Mouse (Mus musculus) liver, embryonic 15.5 days (tissue): ENCODE data around the gene Bahcc1. TPM values are rescaled to one million over a fixed set of nuclear protein-coding genes. Genes with fewer than 3 reads are reported as not detected.

ENCODE experiments used
- ATAC-seq: fragments of 200-750 bp; cut with Nextera tagmentation; 2 replicates; pipeline ENCODE4 v1.8.0; 2017; ENCODE audit warnings: moderate number of reproducible peaks, mild to moderate bottlenecking, moderate library complexity; ENCODE audit not compliant: insufficient read depth
- H3K27ac ChIP-seq: fragments of 300-500 bp; sonication (generic); replicated peaks from 2 replicates; pipeline ENCODE4 v1.5.1; 2015; ENCODE audit warnings: mild to moderate bottlenecking, inconsistent platforms
- H3K27me3 ChIP-seq: fragments of 300-500 bp; sonication (generic); 2 replicates; pipeline ENCODE4 v1.6.1; 2015; ENCODE audit warnings: mild to moderate bottlenecking, inconsistent platforms
- H3K36me3 ChIP-seq: fragments of 300-500 bp; sonication (generic); replicated peaks from 2 replicates; pipeline ENCODE4 v1.6.1; 2015; ENCODE audit warnings: moderate library complexity, mild to moderate bottlenecking, inconsistent platforms
- H3K4me1 ChIP-seq: fragments of 300-500 bp; sonication (generic); replicated peaks from 2 replicates; pipeline ENCODE4 v1.6.1; 2015; ENCODE audit warnings: inconsistent platforms
- H3K4me2 ChIP-seq: fragments of 300-500 bp; sonication (generic); 2 replicates; pipeline ENCODE4 v1.6.1; 2015; ENCODE audit warnings: moderate library complexity, mild to moderate bottlenecking, inconsistent platforms
- H3K4me3 ChIP-seq: fragments of 300-500 bp; sonication (generic); replicated peaks from 2 replicates; pipeline ENCODE4 v1.5.1; 2015; ENCODE audit warnings: mild to moderate bottlenecking, inconsistent platforms
- H3K9ac ChIP-seq: fragments of 300-500 bp; sonication (generic); 2 replicates; pipeline ENCODE4 v1.6.1; 2015; ENCODE audit warnings: moderate library complexity, mild to moderate bottlenecking, inconsistent platforms
- H3K9me3 ChIP-seq: fragments of 300-500 bp; sonication (generic); replicated peaks from 2 replicates; pipeline ENCODE4 v1.6.1; 2016; ENCODE audit warnings: inconsistent platforms
- WGBS: fragments of 180-500 bp; shearing (Covaris S2); methylation state at CpG from one replicate; pipeline ENCODE4 v1.1.7; 2015; ENCODE audit warnings: mixed read lengths; ENCODE audit not compliant: insufficient replicate concordance; 5-methylcytosine and 5-hydroxymethylcytosine counted together
- polyA plus RNA-seq: library from polyadenylated mRNA; unstranded; fragments of >200 nt; fragmentation: Nextera tagmentation; extraction: Ambion mirVana; gene quantifications from 2 replicates; pipeline ENCODE4 v1.2.1, GENCODE M21; 2015

The Bahcc1 gene
- polyA plus RNA-seq, 1 experiment from 2014 or later = 1.0 TPM

GRCm38 (mm10) chr11:120258896-120259689 lies 26.3 kb downstream of the Bahcc1 start:
- ATAC-seq = no peak

GRCm38 (mm10) chr11:120259792-120260768 lies 27.3 kb downstream of the Bahcc1 start:
- whole genome bisulfite sequencing = 69% methylated on average over 25 of the region's 25 CpGs
- ATAC-seq = no peak
- no peaks in the 10 kb centered on the region for H3K36me3 ChIP-seq
- H3K27ac ChIP-seq = no peak overlapping the region
- no peaks in the 10 kb centered on the region for H3K9me3 ChIP-seq
- no peak overlapping the region for H3K4me2 ChIP-seq
- H3K9ac ChIP-seq = no peak overlapping the region
- peaks cover 25% of the 10 kb centered on the region for H3K4me1 ChIP-seq
- H3K27me3 ChIP-seq = no peaks in the 10 kb centered on the region
- no peak overlapping the region for H3K4me3 ChIP-seq

More at GRCm38 (mm10) chr11:120258896-120259689, 26.3 kb downstream of the Bahcc1 start:
- no peak overlapping the region for H3K4me3 ChIP-seq
- no peak overlapping the region for H3K4me2 ChIP-seq
- peaks cover 33% of the 10 kb centered on the region for H3K4me1 ChIP-seq
- H3K27ac ChIP-seq = no peak overlapping the region
- no peak overlapping the region for H3K9ac ChIP-seq
- 60% methylated on average over 12 of the region's 12 CpGs for WGBS
- no peaks in the 10 kb centered on the region for H3K36me3 ChIP-seq
- H3K27me3 ChIP-seq = no peaks in the 10 kb centered on the region
- no peaks in the 10 kb centered on the region for H3K9me3 ChIP-seq

GRCm38 (mm10) chr11:120260769-120261150 lies 28.0 kb downstream of the Bahcc1 start:
- ATAC-seq = no peak
- H3K9me3 ChIP-seq = no peaks in the 10 kb centered on the region
- no peak overlapping the region for H3K27ac ChIP-seq
- no peak overlapping the region for H3K4me3 ChIP-seq
- H3K27me3 ChIP-seq = no peaks in the 10 kb centered on the region
- no peak overlapping the region for H3K4me2 ChIP-seq
- H3K36me3 ChIP-seq = no peaks in the 10 kb centered on the region
- H3K4me1 ChIP-seq = peaks cover 25% of the 10 kb centered on the region
- H3K9ac ChIP-seq = no peak overlapping the region
- WGBS = 66% methylated on average over 6 of the region's 6 CpGs

- H3K9ac ChIP-seq = no peak overlapping the region
- no peaks in the 10 kb centered on the region for H3K36me3 ChIP-seq
- WGBS = 58% methylated on average over 20 of the region's 20 CpGs
- H3K9me3 ChIP-seq = no peaks in the 10 kb centered on the region
- H3K4me1 ChIP-seq = peaks cover 23% of the 10 kb centered on the region
- H3K4me2 ChIP-seq = no peak overlapping the region
- no peaks in the 10 kb centered on the region for H3K27me3 ChIP-seq
- ATAC-seq = no peak; the same call in none of the 2 replicates
- H3K4me3 ChIP-seq = no peak overlapping the region
- H3K27ac ChIP-seq = no peak overlapping the region
These were observed 28.9 kb downstream of the Bahcc1 start for GRCm38 (mm10) chr11:120261416-120262355.

- no peak overlapping the region for H3K9ac ChIP-seq
- H3K9me3 ChIP-seq = no peaks in the 10 kb centered on the region
- WGBS = 30% methylated on average over 8 of the region's 8 CpGs
- H3K4me3 ChIP-seq = no peak overlapping the region
- no peaks in the 10 kb centered on the region for H3K27me3 ChIP-seq
- H3K27ac ChIP-seq = no peak overlapping the region
- peaks cover 23% of the 10 kb centered on the region for H3K4me1 ChIP-seq
- H3K36me3 ChIP-seq = no peaks in the 10 kb centered on the region
- peak; percentile 32; the same call in 1 of the 2 replicates for ATAC-seq
- H3K4me2 ChIP-seq = no peak overlapping the region
These were observed 29.7 kb downstream of the Bahcc1 start for GRCm38 (mm10) chr11:120262356-120262901.

- WGBS = 69% methylated on average over 3 of the region's 3 CpGs
- no peak overlapping the region for H3K4me3 ChIP-seq
- no peak overlapping the region for H3K4me2 ChIP-seq
- no peak overlapping the region for H3K9ac ChIP-seq
- no peaks in the 10 kb centered on the region for H3K36me3 ChIP-seq
- H3K27ac ChIP-seq = no peak overlapping the region
- no peak for ATAC-seq
- peaks cover 24% of the 10 kb centered on the region for H3K4me1 ChIP-seq
- H3K9me3 ChIP-seq = no peaks in the 10 kb centered on the region
- H3K27me3 ChIP-seq = no peaks in the 10 kb centered on the region
These were observed 30.4 kb downstream of the Bahcc1 start for GRCm38 (mm10) chr11:120263176-120263575.

- Histone ChIP-seq H3K36me3 (no peaks in the 10 kb centered on the region), H3K9ac (no peak overlapping the region), H3K4me2 (no peak overlapping the region), H3K4me3 (no peak overlapping the region), H3K9me3 (no peaks in the 10 kb centered on the region), H3K27ac (no peak overlapping the region), H3K4me1 (peaks cover 31% of the 10 kb centered on the region), H3K27me3 (no peaks in the 10 kb centered on the region)
- no peak for ATAC-seq
- 67% methylated on average over 6 of the region's 6 CpGs for WGBS
These were observed 31.3 kb downstream of the Bahcc1 start for GRCm38 (mm10) chr11:120264008-120264407.

- WGBS = 64% methylated on average over 5 of the region's 5 CpGs
- Histone ChIP-seq H3K36me3 (no peaks in the 10 kb centered on the region), H3K4me3 (no peak overlapping the region), H3K9ac (no peak overlapping the region), H3K27me3 (no peaks in the 10 kb centered on the region), H3K4me1 (peaks cover 42% of the 10 kb centered on the region), H3K9me3 (no peaks in the 10 kb centered on the region), H3K4me2 (no peak overlapping the region), H3K27ac (no peak overlapping the region)
- ATAC-seq = no peak
These were observed 32.7 kb downstream of the Bahcc1 start for GRCm38 (mm10) chr11:120265458-120265857.

- ATAC-seq = no peak
- Histone ChIP-seq H3K9ac (no peak overlapping the region), H3K27me3 (no peaks in the 10 kb centered on the region), H3K9me3 (no peaks in the 10 kb centered on the region), H3K36me3 (no peaks in the 10 kb centered on the region), H3K27ac (no peak overlapping the region), H3K4me1 (peaks cover 38% of the 10 kb centered on the region), H3K4me2 (no peak overlapping the region), H3K4me3 (no peak overlapping the region)
- 77% methylated on average over 14 of the region's 14 CpGs for WGBS
These were observed 33.6 kb downstream of the Bahcc1 start for GRCm38 (mm10) chr11:120266259-120266758.

GRCm38 (mm10) chr11:120267274-120267673 lies 34.5 kb downstream of the Bahcc1 start:
- Histone ChIP-seq H3K27me3 (no peaks in the 10 kb centered on the region), H3K4me3 (no peak overlapping the region), H3K9ac (no peak overlapping the region), H3K36me3 (0 out of 2 replicates have a peak, but pooled peaks cover 3% of the 10 kb centered on the region), H3K4me1 (peaks cover 28% of the 10 kb centered on the region), H3K27ac (no peak overlapping the region), H3K4me2 (no peak overlapping the region), H3K9me3 (no peaks in the 10 kb centered on the region)
- no peak for ATAC-seq
- WGBS = 65% methylated on average over 2 of the region's 2 CpGs
